Mouse (Mus musculus) CD4-positive, CD25-positive, alpha-beta regulatory T cell, adult 2 months (primary cell): ENCODE results near the gene Rspry1.

Experiments
- DNase-seq: peaks from one replicate; pipeline ENCODE4 v3.0.0-alpha.2; 2012; ENCODE audit warnings: low read depth, low spot score

The Rspry1 gene

DNA sequence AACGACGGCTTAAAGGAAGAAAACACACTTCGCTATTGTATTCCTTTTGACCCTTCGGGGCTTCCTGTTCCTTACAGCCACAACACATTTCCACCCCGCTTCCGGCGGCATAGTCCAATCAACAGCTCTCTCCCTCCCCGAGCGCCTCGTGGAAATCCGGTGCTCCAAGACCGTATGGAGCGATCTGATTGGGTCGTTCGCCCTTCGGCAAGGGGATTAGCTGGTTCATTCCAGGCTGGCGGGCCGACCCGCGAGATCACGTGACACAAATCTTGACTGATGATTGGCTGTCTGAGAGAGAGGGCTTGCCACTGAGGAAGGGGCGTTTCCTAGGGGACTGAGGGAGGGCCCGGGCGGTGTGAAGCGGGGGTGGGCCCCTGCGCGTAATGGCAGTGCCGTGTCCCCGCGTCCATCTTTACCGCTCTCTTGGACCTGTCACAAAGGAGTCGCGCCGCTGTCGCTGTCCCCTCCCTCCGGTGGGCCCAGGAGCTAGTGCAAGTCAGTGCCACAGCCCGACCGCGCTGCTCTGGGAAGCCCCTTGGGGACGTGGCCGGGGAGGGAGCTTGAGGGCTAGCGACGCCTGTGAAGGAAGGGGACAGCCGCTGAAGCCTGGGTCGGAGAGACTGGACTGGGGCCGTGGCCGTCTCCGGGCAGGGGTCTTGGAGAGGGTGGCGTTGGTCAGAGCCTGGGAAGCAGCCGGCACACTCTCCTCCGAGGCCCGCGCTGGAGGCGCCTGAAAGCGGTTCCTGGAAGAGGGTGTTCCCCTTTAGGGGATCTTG, at the start of gene Rspry1, which contains the start of gene Fam192a:
Rspry1 (plus strand) TSS at position 331 of the 779 bp plus-strand sequence.
Fam192a (minus strand) TSS at position 391 of the 779 bp plus-strand sequence.
- DNase-seq: peak; percentile 100

- no peak for DNase-seq
Measured at GRCm38 (mm10) chr8:94552696-94553095, 49.0 kb upstream of the Rspry1 start.

DNA sequence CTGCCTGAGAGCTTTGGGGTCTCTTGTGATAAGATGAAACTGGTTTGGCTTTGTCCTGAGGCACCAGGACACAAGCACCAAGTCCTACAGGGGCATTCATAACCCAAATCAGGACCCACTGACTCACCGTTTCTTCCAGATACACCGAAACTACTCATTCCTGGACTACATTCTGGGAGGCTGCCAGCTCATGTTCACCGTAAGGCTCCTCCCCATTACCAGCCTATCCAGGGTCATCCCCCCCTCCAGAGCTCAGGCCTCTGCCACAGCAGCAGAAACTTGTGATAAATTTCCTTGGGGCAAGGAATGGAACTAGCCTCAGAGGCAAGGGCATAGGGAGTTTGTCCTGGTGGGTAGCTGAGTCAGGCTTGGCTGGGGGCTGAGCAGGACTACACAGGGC, 44.5 kb upstream of the Rspry1 start:
- no peak for DNase-seq

- no peak for DNase-seq
Measured at GRCm38 (mm10) chr8:94561256-94561655, 40.5 kb upstream of the Rspry1 start.

DNA sequence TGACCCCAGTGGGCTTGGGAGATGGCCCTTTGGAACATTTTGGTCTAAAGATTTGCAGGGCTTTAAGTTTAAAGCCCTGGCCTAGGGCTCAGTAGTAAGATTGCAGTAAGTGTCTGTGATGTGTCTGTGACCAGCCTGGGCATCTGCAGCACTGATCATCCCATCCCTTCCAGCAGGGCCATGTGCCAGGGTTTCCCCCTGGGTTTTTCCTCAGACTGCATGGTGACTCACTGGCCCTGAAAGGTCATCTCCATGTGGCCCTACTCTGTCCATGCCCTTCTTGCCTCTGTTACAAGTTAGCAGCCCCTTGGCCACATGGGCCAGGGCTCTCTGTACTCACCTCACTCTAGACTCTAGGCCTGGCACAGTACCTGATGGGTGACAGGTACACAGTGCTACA, 37.3 kb upstream of the Rspry1 start:
- no peak for DNase-seq

DNA sequence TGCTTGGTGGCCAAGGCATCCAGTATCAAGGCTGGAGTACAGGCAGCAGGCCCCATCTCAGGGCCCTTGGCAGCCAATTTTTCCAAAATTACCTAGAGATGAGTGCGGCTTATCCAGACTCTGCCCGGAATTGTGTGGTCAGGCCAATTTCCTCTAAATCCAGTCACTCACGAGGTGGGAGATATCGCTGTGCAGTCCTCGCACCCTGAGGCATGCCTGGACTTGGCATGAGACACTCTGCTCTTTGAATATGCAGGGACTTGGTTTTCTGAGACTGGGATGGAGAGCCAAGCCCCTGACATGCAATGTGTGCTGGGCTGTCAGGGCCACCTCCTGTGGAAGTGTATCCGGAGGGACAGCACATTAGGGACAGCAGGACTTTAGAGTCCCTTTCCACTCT, 35.7 kb upstream of the Rspry1 start:
- DNase-seq: no peak

DNA sequence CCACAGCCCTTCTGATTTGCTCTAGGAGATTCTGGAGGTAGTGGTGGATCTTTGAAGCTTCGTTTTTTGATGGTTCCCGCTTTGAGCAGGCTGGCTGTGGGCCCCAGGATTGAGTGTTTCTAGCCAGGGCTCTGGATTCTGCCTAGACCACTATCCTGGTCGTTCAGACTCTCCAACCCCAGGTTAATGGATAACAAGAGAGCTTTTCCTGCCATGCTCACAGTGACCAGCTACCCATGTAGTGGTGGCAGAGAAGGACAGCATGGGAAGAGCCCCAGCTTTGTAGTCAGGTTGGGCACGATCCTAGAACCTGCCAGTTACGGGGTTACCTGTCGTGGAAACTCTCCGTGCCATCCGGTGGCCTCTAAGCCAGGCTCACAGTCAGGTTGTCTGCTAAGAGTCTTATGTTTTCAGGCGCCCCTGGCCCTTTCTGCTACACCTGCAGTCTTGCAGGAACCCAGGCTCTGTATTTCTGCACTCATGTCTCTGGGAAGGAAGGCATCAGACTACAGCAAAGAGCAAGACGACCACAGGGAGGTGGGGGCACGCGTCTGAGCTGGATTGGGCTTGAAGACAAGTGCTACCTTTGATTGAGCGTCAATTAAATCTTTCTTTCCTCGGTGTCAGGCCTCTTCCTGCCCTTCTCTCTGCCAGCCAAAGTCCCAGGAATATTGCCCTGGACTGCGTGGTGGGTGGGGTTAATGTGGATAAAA, 35.1 kb upstream of the Rspry1 start:
- DNase-seq: no peak

DNA sequence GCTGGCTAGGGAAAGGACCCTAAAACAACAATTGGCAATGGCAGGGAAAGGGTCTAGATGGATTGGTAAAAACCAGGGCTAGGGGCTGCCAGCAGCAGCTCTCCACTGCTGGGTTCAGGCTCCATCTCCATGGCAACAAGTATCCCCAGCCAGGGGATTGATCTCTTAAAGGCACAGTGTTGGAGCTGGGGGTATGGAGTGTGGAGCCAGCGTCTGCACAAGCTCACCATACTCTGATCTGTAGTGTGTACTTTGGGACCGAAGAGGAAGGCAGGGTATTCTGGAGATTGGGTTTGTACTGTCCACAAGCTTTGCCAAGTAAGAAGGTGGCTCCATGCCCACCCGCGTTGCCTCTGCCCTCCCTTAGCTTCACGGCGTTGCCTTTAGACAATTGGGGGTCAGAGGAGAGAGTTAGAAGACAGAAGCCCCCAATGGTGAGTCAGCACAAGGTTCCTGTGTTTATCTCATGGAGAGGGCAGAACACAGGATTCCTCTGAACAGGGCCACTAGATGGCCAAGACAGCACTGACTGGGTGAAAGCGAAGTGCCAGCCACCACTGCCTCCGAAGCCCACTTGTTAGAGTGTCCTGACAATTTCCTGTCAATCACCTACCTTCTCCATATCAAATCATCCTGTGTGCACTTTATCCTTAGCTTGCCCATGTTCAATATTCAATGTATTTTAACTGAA, 34.4 kb upstream of the Rspry1 start:
- DNase-seq: no peak

DNA sequence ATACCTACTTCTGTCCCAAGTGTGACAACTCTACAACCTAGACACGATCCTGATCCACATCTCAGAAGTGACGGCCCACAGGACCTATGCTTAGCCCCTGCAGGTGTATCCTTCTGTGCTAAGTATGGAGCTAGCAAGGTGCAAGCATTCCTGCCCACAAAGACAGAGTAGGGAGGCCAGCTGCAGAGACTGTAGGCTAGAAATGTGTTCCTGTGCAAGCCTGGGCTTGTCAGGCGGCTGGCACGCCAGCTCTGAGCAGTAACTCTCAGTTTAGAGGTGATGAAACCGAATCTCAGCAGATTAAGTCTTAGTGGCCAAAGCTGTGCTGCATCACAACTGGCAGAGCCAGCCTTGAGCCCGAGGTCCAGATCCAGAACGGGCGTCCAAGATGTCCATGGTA, 33.6 kb upstream of the Rspry1 start:
- no peak for DNase-seq

- no peak for DNase-seq
Measured at GRCm38 (mm10) chr8:94569419-94569818, 32.3 kb upstream of the Rspry1 start.

DNA sequence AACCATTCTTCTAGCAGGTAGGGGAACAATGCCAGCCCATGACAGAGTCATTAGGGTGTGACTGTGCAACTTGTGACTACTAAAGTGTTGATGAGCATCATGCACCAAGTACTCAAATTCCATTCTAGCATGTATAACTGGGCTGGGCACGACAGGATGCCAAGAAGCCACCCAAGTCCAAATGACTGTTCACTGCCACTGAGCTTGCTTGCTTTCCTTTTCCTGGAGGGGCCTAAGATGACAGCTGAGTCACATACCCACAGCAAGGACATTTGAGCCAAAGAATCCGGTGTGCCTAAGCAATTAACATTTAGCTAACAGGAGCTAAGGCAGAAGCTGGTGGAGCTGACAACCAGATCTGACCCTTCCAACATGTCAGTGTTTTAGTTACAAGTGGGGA, 29.8 kb upstream of the Rspry1 start:
- DNase-seq: no peak

DNA sequence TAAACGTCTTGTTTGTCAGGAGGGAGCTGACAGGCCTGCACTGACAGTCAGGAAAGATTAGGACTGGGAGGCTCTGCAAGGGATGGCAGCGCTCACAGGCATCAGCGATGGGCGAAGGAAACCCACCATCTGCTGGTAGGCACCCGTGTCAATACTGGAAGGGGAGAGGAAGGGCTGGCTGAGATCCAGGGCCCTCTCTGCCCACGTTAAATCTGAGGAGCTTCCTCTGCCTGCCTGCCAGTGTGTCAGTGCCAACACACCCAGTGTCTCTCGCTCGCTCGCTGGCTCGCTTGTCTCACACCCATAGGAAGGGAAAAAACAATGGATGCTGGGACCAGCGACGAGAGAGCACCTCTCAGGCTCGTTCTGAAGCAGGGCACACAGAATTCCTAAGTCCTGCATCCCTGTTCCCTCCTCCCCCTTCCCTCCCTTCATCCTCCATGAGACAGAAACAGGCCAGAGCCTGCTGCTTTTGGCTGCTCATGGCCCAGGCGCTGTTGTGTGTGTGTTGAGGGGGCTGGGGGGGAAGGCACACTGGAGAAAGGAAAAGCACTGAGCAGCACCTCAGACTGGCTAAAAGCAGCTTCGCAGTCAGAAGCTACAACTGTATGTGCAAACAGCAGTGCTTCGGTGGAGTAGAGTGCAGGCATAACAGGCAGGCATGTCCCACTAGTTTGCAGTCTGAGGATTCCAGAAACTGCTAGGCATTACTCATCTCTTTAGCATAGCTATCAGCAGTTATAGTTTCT, 27.4 kb upstream of the Rspry1 start:
- DNase-seq: no peak

- no peak for DNase-seq
Measured at GRCm38 (mm10) chr8:94575148-94575547, 26.6 kb upstream of the Rspry1 start.

DNA sequence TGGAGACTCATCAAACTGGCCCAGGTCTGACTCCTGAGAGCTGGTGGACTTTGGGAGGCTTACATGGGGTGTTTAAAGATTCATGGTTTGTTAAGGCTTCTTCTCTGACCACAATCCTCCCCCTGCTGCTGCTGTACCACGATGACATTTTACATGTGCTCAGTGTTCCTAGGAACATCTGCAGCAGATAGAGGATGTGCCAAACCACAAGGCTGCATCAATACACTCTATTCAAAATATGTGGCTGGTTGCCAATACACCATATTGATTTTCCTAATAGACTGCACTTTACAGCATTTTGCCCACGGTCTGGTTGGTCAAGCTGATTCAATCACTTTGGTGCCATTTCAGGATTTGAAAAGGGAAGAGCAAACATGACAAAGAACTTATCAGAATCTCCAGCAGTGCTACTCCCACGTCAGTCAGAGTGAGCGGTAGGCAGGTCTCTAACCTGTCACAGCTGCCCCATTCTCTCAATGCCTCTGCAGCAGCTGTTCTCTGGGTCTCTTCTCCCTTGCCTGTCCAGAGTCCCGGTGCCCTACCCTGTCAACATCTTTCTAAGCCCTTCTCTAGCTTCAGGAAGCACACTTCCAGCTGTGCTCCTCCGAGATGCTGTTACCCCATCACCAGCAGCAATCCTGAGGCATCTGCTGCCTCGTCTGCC, 19.8 kb upstream of the Rspry1 start:
- no peak for DNase-seq

- DNase-seq: no peak
Measured at GRCm38 (mm10) chr8:94582569-94582968, 19.2 kb upstream of the Rspry1 start.

GRCm38 (mm10) chr8:94584238-94584817, 17.4 kb upstream of the Rspry1 start:
- DNase-seq: peak; percentile 46

DNA sequence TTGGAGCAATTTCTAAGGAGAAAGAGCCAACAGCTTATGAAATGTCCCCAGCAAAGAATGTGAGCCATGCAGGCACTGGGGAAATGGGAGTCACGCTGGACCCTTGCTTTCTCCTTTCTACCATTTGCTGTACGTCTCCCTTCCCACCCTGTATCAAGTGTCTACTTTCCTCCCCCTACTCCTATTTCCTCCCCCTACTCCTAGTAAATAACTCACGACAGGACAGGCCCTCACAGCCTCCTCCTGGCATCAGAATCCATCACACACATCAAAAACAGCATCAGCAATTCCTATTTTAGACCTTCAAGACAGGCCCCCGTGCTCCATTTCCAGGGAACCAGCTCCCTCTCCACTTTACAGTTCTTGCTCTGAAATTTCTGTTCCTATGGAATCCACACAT, 10.0 kb upstream of the Rspry1 start:
- no peak for DNase-seq

GRCm38 (mm10) chr8:94594211-94594610, 7.5 kb upstream of the Rspry1 start:
- peak; percentile 36 for DNase-seq

DNA sequence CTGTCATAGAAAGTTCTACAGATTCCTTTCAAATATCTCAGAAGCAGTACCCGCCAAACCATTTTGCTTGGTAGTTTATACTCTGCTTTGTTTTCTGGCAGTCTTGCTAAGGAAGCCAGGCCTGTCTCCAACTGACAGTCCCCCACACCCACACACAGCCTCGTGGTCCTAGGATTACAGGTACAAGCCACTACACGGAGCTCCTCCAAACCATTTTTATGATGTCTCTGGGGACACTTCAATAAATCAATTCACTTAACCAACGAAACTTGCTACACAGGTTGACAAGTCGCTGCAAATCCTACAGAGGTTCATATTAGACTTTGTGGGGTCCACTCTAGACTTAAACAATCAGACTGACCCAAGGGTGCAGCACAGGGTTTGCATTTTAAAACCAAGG, 1.3 kb upstream of the Rspry1 start:
- peak; percentile 6 for DNase-seq

DNA sequence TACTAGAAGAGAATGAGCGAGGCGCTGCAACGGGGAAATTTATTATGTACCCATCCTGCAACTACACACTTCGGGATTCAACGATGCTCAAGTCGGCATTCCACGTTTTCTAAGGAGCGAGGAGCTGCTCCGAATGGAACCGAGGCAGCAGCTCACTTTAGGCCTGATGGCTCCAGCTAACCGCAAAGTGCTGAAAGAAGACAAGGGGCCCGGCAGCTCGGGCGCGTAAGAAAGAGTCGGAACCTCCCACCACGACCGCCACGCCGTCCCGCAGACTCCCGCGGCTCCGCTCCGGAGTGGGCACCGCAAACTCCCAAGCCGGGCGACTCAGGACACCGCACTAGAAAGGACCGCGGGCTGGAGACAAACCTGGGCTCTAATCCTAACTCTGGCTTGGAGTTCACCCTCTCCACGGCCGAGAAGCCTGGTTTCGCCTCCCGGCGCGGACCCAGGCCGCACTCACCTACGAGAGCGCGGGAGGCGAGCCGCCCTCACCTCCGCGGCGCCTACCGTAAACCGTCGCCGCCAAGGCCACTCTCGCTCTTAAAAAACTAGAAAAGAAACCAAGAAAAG, 617 bp upstream of the Rspry1 start:
- DNase-seq: no peak
